Mouse (Mus musculus) monocyte, adult 5-6 weeks (primary cell): Measurements from ENCODE around the gene Sergef. TPM values are rescaled to one million over a fixed set of nuclear protein-coding genes. Genes with fewer than 3 reads are reported as not detected.
"Not testable (repeated sequence)": the region's sequence is repeated elsewhere in the genome, so short reads cannot be mapped to it uniquely, and the experiment has no call there.

Experiments
- ATAC-seq: fragments of 153-309, 156-312 bp; replicated peaks from 2 replicates; pipeline ENCODE4 v1.8.0; 2017; ENCODE audit warnings: mild to moderate bottlenecking; ENCODE audit not compliant: low TSS enrichment, insufficient number of reproducible peaks, severe bottlenecking, poor library complexity, low FRiP score
- total RNA-seq: library from RNA; stranded (forward); fragments of 200-1000, 200-491, 200-594 nt; gene quantifications from 3 replicates; pipeline ENCODE4 v1.2.3, GENCODE M21; 2017

The Sergef gene
- 5.3 to 18.6 TPM (median 16.5 TPM) in 3 replicates for total RNA-seq

DNA sequence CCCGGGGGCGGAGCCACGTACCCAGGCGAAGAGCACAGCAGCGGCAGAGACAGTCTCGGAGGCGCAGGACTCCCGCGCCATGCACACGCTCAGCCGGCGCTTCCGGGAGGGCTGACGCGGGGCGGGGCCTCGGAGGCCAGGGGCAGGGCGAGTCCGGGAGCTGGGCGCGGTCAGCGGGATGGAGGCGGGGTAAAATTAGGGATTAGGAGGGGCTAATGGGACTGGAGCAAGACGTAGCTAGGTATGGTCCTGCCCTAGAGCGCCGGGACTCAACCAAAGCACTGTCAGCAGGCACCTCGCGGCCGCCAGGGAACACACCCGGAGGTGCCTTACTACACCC lies at the start of gene Sergef:
TSS of gene Sergef (minus strand) at position 116 of the 340 bp plus-strand sequence.
- peak; percentile 87 for ATAC-seq

DNA sequence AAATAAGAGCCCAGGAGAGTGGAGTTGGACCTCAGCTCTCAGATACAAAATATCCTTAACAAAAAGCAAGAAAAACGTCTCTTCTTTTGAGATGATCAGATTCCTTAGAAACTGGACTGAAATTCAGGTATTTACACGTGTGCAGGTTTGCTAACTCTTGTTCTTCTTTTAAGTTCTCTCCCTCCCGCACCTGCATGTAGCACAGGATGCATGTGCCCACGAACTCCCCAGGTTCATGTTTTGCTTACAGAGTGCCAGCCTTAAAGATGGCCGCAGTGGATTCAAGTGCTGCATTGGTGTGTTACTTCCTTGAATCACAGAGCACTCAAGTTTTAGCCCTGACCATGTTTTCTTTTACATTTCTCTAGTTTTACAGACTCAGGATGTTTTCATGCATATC lies 47.2 kb upstream of the Sergef start:
- no peak for ATAC-seq

DNA sequence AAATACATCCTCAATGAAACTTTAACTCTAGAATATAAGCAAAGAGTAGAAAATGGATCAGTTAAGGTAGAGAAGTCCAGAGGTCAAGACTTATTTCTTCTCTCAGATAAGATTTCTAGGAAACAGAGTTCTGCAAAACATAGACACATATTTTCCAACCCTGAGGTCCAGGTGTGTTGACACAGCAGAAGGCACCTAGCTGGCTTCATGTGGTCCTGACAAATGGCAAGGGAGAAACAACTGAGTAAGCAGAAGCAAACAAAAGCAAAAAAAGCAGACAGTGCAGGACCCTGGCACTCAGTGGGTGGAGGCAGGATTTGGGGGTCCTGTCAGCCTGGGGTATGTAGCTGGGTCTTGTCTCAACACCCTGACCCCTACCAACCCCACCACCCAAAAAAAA lies 41.1 kb upstream of the Sergef start:
- no peak for ATAC-seq

DNA sequence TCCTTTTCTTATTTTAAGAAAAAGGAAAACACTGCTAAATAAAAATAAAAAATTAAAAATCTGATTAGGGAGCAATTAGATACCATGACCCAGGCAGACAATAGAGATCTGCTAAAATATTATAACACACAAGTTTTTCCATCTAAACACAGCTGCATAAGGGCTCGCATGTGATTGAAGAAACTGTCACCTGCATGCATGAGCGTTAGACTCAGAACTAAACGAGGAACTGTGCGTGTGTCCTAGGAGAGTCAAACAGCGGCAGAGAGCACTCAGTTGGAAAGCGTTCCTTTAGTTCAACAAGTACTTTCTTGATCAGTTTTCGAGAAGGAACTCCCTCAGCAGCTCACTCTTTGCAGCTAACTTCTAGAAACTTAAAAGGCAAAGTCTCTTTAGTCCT lies 39.4 kb upstream of the Sergef start:
- not testable (repeated sequence) for ATAC-seq

DNA sequence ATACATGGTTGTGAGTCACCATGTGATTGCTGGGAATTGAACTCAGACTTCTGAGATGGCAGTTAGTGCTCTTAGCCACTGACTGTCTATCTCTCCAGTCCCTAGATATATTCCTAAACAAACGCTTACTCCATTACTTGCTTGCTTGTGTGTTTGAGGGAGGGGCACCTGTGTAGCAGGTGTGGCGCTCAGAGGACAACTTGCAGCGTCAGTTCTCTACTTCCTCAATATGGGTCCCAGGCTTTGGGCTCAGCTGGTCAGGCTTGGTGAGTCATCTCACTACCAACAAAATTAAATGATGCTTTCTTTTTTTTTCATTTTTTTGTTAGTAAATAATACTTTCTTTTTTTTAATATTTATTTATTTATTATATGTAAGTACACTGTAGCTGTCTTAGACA lies 38.8 kb upstream of the Sergef start:
- ATAC-seq = no peak

DNA sequence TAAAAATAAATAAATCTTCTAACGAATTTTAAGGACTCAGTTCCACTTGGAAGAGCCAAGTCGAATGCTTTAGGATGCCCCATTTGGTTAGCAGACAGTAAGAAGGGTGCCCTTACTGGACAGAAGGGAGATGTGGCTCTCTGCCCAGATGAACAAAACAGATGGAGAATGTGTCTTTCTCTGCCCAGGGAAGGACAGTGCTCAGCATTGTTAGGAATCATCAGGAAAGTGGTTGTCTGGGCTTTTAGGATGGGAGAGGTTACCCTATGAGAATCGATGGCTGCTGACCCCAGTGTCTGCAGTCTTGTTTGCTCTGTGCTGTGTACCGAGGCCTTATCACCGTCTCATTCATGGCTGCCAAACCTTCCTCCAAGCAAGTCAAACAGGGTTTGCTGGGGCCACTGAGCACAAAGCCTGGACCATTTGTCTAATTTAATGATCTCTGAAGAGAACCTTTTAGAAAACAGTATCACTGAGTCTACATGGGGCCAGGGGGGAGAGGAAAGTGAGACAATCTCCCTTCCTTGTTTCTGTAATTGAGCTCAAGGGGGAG lies 37.3 kb upstream of the Sergef start:
- ATAC-seq = no peak

DNA sequence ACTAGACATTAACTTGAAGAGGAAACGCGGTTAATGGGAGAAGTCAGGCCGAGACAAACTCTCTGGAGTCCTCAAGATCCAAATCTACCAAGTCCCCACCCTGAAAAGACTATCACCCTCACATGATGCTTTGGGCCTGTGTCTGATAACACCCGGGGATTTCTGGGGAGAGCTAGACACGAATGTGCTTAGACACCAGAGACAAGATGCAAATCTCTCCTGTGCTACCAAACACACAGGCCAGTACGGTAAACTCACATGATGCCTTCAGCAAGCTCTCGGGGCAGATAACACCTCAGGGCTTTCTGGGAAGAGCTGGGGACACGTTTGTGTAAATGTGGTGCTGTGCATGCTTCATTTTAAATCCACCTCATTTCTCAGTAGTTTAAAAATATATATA lies 36.3 kb upstream of the Sergef start:
- no peak for ATAC-seq

DNA sequence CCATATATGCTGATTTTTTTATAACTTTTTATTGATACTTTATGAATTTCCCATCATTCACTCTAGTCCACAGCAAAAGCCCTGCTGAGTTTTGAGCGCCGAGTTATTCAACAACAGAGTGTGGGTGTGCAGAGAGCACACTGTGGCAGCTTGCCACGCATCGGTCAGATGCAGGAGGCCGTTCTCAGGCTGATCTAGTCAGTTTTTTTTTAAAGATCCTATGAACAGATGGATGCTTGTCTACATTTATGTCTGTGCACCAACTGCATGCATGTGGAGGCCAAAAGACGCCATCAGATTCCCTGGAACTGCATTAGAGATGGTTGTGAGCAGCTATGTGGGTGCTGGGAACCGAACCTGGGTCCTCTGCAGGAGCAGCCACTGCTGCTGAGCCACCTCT lies 35.5 kb upstream of the Sergef start:
- no peak for ATAC-seq

DNA sequence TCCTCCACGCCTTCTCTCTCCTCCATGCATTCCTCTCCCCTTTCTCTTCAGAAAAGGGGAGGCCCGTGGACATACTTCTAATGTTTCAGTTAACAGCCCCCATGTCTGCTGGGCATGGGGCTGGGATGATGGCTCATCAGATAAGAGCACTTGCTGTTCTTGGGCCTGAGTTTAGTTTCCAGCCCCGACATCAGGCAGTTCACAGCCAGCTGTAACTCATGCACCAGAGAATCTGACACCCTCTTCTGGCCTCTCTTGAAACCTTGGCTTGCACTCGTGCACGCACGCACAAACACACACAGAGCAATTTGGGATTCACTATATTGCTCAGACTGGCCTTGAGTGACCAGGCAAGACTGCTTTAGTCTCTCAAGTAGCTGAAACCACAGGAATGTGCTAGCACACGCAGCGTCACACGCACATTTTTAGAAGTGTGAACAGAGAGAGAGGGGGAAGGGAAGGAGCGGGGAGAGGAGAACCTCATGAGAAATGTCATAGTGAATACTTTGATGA lies 32.6 kb upstream of the Sergef start, which contains the start of gene Tph1:
TSS of gene Tph1 (minus strand) at position 378 of the 513 bp plus-strand sequence.
- no peak for ATAC-seq

DNA sequence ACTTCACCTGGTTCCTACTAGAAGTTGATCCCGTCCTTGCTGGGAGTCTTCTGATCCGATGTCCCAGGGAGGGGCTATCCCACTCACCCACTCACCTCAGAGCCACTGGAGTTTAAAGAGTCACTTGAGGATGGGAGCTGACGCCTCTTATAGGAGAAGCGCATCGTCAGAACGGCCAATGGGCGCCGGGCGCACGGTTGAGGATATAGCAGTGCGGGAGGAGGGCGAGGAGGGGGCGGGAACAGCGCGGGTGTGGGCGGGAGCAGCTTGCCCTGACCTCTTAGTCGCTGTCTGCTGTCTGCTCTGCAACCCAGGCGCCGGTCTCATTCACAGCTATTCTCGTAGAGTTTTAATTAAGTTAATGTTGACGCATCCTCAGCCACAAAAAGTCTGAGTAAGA lies 27.6 kb upstream of the Sergef start:
- ATAC-seq = no peak

DNA sequence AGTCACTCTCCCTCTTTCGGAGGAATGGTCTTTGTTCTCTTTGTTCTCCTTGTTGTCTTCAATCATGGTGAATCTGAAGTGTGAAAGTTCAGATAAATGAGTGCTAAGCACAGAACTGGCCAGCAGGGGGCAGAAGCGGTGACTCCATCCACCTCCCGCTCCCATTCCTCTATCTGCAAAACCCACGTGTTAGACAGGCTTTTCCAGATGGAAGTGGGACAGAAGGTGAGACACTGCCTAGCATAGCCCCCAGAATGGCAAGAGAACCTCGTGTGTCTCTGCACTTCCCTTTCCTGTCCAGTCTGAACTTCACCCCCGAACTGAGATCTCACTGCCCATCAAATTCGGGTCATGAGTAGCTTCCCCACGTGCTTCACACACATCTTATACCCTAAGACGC lies 25.6 kb upstream of the Sergef start:
- no peak for ATAC-seq

DNA sequence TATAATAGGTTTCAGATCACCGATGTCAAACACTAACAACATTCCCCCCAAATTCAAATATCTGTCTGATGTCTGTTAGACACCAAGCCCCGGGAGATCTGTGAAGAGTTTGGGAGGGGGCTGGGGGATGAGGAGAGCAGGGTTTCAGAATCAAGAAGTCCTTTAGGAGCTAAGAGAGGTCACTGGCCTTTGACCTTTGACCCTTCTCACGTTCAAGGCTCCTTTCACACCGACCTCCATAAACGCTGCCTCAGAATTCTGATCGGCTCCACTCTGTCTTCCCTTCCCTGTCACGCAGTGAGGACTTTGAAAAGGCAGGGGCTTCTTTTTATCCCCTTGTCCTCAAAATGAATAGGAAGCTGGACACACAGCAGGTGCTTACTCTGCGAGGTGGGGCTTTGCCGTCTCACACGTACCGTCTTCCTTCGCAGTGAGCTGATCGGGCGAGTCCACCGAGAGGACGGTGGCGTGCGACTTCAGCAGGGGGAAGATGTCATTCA lies 22.0 kb upstream of the Sergef start:
- no peak for ATAC-seq

DNA sequence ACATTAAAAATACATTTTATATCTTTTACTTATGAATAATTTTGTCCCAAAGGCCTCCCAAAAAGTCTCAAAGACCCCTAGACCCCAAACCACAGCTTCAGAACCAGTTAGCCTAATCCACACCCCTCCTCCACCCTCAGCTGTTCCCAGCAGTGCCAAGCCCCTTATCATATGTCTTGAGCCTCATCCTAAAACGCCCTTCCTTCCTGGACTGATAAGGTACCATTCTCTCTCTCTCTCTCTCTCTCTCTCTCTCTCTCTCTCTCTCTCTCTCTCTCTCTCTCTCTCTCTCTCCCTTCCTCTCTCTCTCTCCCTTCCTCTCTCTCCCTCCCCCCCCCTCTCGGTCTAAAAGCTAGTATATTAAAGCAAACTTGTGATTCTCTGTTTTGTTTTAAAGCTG lies 12.7 kb upstream of the Sergef start:
- no peak for ATAC-seq

DNA sequence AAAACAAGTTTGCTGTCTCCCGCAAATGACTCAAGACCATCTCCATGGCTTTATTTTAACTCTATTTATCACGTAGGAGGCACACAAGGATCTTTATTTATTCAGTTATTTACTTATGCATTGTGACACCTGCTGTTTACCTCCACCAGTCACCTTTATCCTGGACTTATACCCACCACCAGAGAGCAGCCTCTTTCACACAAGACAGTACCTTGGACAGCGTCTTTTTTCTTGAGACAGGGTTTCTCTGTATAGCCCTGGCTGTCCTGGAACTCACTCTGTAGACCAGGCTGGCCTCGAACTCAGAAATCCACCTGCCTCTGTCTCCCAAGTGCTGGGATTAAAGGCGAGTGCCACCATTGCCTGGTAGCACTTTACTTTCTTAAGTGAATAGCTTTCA lies 10.6 kb upstream of the Sergef start:
- ATAC-seq = not testable (repeated sequence)

DNA sequence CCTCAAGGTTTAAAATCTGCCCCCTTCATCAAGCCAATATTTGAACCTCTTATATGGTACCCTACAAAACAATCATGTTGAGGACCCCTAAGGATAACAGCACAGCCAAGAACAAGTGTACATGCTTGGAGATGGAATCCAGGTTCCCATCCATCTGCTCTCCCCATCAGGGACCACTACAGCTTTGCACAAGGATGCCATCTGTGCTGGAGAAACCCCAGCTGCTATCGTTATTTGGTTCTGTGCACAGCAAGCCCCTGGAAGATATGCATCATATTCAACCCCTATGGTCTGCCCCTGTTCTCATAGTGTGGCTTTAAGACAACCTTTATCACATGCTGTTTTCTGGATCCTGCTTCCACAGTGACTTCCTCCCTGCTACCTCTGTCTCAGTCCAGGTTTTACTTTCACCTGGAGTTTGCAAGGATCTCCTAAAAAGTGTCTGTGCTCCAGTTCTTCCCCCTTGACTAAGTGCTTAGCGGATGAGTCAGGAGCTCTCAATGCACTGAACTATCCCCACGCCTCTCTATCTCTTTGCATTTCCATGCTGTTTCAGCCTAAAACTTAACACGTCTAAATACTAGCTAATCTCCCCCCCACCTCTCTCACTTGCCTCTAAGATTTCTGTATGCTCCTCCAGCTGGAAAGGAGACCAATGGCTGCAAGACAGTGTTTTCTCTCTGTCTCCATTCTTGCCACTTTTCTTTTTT lies 9.0 kb upstream of the Sergef start:
- no peak for ATAC-seq

DNA sequence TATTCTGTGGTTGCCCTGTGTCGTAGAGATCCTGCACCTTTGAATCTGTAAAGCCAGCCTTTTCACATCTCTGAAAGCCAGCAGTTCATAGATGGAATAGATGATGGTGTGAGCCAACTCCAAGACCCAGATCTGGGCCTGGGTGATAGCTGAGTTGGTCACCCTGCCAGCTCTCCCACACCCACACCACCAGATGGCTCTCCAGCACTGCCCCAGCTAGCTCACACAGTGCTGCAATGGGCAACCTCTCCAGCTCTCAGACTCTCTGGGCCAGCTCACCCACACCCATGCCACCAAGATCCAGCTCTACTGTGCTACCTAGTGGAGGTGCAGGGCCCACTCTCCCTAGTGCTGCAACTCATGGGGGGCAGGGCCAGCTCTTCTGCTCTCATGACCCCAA lies 3.6 kb upstream of the Sergef start:
- no peak for ATAC-seq

DNA sequence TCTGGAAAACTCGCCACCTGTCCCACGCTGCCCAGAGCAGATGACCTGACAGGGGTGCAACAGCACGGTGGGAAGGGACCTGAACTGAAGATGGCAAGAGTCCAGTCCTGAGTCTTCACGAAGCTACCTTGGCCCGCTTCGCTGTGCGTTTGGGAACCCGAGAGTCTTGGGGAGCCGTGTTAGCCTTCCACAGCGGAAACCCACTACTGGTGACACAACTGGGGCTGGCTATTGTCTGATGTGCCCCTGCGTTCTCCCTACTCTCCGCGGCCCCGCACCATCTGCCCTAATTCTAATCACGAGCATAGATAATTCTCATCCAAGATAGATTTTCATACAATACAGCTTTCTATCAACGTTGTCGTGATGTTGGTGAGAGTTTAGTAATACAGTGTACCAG lies 455 bp upstream of the Sergef start:
- ATAC-seq = no peak

DNA sequence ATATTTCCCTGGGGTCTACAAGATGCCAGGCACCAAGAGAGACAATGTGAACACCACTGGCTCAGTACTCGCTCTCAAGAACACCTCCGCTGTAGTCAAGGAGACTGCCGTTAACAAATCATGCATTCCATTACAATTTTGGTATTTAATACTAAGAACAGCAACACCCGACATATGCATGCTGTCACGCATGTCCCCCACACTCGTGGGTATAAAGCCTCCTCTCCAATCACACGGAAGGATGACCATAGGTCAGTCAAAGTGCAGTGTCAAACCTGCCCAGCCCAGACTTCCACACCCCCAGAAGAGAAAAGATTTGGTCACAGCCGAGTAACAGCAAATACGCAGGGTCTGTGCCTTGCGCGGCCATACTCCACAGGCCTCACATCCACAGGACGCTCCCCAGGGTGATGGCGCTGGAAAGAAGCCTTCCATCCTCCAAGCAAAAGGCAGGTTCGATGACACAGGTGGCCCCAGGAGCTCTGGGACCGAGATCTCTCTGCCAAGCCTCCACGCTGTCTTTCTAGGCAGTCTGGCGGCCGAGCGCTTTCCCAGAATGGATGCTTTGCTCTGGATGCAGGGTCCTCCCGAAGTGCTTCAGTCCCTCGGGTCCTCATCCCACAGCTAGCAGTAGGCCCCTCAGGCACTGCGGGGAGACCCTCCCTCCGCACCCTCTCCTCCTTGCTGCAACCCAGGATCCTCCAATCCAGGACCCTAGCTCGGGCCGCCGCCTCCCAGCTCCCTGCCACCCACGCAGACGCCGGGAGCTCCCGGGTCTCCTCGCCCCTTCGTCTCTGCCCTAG lies 517 bp downstream of the Sergef start:
- ATAC-seq = no peak

DNA sequence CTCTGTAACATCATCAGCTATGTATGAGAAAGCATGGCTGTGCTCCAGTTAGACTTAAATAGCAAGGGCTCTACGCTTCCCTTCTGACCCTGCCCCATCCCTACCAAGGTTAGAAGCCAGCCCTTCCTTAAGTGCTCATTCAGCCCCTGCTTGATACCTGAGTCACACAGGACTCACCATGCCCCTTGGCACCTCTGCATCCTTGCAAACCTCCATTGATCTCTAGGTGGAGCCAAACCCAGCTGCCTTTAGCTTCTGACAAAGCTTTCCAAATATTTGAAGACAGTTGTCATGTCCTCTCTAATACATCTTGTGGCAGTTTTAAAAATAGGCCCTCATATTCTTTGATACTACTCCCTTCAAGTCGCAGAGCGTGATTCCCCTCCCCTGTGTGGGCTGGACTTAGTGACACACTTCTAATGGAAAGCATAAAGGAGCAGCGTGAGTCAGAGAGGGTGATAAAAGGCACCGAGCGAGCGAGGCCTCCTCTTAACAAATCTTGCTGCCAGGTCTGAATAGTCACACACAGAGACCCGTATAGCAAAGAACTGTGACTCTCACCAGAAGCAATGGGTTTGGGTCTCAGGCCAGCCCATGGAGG lies 11.1 kb downstream of the Sergef start:
- ATAC-seq = no peak
